Mouse (Mus musculus): ENCODE results near the gene Thra.
A peak's percentile ranks its signal among the peaks of the same experiment; 100 is the strongest.

GRCm38 (mm10) chr11:98788550-98789218 lies 48.2 kb downstream of the Thra start:
- TF ChIP-seq CTCF (IDR thresholded peaks at IDR 0.05; ENCODE audit: low read depth, low read length): 0 out of 2 replicates have a peak, but pooled peaks have one; percentile 32
- TF ChIP-seq POLR2AphosphoS5 (IDR thresholded peaks at IDR 0.05; ENCODE audit: insufficient replicate concordance, low read depth, low read length): no peak
- no peak for TF ChIP-seq GATA1 (IDR thresholded peaks at IDR 0.05; ENCODE audit: borderline replicate concordance, low read length)
- TF ChIP-seq GATA2 (IDR thresholded peaks at IDR 0.05; ENCODE audit: borderline replicate concordance, low read depth, low read length): no peak
- TF ChIP-seq TAL1 (conservative IDR thresholded peaks at IDR 0.05; ENCODE audit: low read depth, low read length): no peak

All from G1E (cell line).